Mouse (Mus musculus) layer of hippocampus, postnatal 25 days (tissue): ENCODE data around the gene Ccnj. TPM values are rescaled to one million over a fixed set of nuclear protein-coding genes. Genes with fewer than 3 reads are reported as not detected.

ENCODE experiments used
- DNase-seq, 2 experiments: peaks; one replicate each; pipeline ENCODE4 v3.0.0; 2022; ENCODE audit warnings: mixed read lengths in 2 of 2, low spot score in 1 of 2; ENCODE audit errors: extremely low spot score in 1 of 2
- microRNA-seq, 2 experiments: library from miRNA; unstranded; fragments of <30 nt; microRNA quantifications; one replicate each; pipeline ENCODE4 v1.2.0; 2021
- total RNA-seq, 2 experiments: library from RNA; stranded (reverse); gene quantifications; 2 replicates each; pipeline ENCODE4 v1.2.3; 2021

Ccnj gene
- total RNA-seq, 2 experiments from 2014 or later: 8.4 TPM

GRCm38 (mm10) chr19:40841083-40841482 is 10.0 kb downstream of the Ccnj start:
- no peak for DNase-seq

- no peak for DNase-seq
Observed at GRCm38 (mm10) chr19:40841593-40841992, 10.5 kb downstream of the Ccnj start.

- no peak for DNase-seq
Observed at GRCm38 (mm10) chr19:40844731-40845130, 13.7 kb downstream of the Ccnj start.

- no peak for DNase-seq
Observed at GRCm38 (mm10) chr19:40849391-40849790, 18.3 kb downstream of the Ccnj start.

GRCm38 (mm10) chr19:40859555-40859954 is 28.5 kb downstream of the Ccnj start:
- no peak for DNase-seq

GRCm38 (mm10) chr19:40868284-40868683 is 37.2 kb downstream of the Ccnj start:
- DNase-seq: no peak

- DNase-seq: no peak
Observed at GRCm38 (mm10) chr19:40869425-40870105, 38.5 kb downstream of the Ccnj start.

- DNase-seq: peak; percentile 74 to 76
Observed at GRCm38 (mm10) chr19:40872955-40873665, 42.0 kb downstream of the Ccnj start.

- DNase-seq: no peak
Observed at GRCm38 (mm10) chr19:40881700-40882099, 50.6 kb downstream of the Ccnj start.

- no peak for DNase-seq
Observed at GRCm38 (mm10) chr19:40888887-40889286, 57.8 kb downstream of the Ccnj start.

- no peak for DNase-seq
Observed at GRCm38 (mm10) chr19:40894071-40894506, 63.0 kb downstream of the Ccnj start.

- peak; percentile 77 to 95 for DNase-seq
Observed at GRCm38 (mm10) chr19:40894519-40895392, 63.7 kb downstream of the Ccnj start, which contains the start of gene Zfp518a. TSS of gene Zfp518a (plus strand) at chr19:40894705.

GRCm38 (mm10) chr19:40895393-40895703 is 64.3 kb downstream of the Ccnj start:
- DNase-seq: no peak

Small RNA genes within 50 kb of the gene (microRNA-seq; reads per million reads assigned to microRNA genes)
- gene Mir8092: 0 to 0.80 reads per million in 2 experiments

Other genes with a start within 250 kb of the Ccnj start
- 10 to 100 TPM; 22.0 to 30.3 TPM for gene Aldh18a1, start 242.8 kb upstream of the Ccnj start, total RNA-seq
- gene Tctn3, start 219.0 kb upstream of the Ccnj start, total RNA-seq: 10 to 100 TPM; 15.8 to 17.6 TPM
- gene Entpd1, start 218.9 kb upstream of the Ccnj start, total RNA-seq: 10 to 100 TPM; 15.9 to 20.2 TPM
- gene Cc2d2b, start 82.5 kb upstream of the Ccnj start, total RNA-seq: 1 to 10 TPM in 1 of 2 experiments, under 1 TPM in 1; 0.66 to 1.1 TPM
- 1 to 10 TPM; 8.0 to 8.1 TPM for gene Zfp518a, start 63.4 kb downstream of the Ccnj start, total RNA-seq
- gene Blnk, start 163.3 kb downstream of the Ccnj start, total RNA-seq: 1 to 10 TPM; 5.5 to 6.6 TPM
- not detected for gene Dntt, start 198.0 kb downstream of the Ccnj start, total RNA-seq
- 10 to 100 TPM; 20.0 to 22.9 TPM for gene Opalin, start 245.8 kb downstream of the Ccnj start, total RNA-seq